Mouse (Mus musculus): Measurements from ENCODE around the gene Tulp4. TPM values are rescaled to one million over a fixed set of nuclear protein-coding genes. Genes with fewer than 3 reads are reported as not detected.

Gene Tulp4
- polyA plus RNA-seq (2015; fragmentation: Nextera tagmentation; extraction: Ambion mirVana) = 33.3 and 62.9 TPM in 2 replicates

DNA sequence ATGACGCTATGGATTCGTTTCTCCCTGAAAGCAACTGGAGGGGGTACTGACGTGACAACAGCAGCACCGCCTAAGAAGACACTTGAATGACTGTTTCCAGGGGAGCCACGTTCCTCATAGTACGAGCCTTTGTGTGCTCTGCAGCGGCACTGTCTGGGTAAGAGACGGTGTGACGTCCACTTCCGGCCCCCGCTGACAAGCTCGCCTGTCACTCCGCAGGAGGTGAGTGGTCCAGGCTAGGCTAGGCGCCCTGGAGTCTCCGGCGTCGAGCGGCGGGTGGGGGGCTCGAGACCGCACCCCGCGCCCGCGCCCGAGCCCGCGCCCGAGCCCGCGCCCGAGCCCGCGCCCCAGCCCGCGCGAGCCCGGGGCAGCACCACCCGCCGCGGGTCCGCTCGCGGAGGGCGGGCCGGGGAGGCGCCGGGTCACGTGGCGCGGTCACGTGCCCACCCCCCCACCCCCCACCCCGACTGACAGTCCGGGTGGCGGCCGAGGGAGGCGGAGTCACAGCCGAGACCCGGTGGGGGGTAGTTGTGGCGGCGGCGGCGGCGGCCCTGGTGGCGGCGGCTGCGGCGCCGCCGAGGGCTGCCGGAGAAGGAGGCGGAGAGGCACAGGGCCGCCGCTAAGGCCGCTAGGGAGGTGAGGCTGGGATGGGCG lies at the start of gene Tulp4:
Gene Tulp4 (plus strand): TSS at position 77 of the 654 bp plus-strand sequence.
- peak within 1 kb of the TSS; percentile 92 for H3K27ac ChIP-seq
- H3K9me3 ChIP-seq (replicated peaks) = no peaks in the 10 kb centered on the region
- H3K36me3 ChIP-seq = no peaks in the 10 kb centered on the region
- H3K4me2 ChIP-seq = peak within 1 kb of the TSS; percentile 74
- peak within 1 kb of the TSS; percentile 65 for H3K4me3 ChIP-seq
- H3K9ac ChIP-seq = peak within 1 kb of the TSS; percentile 80
- 0% methylated on average over 52 of the region's 76 CpGs for WGBS
- H3K4me1 ChIP-seq (replicated peaks) = peaks cover 15% of the 10 kb centered on the region
- no peaks in the 10 kb centered on the region; the same call in 1 of the 2 replicates for H3K27me3 ChIP-seq
- peak; percentile 93 for ATAC-seq (replicated peaks; ENCODE audit: insufficient number of reproducible peaks, insufficient read depth, low FRiP score, low read depth)

DNA sequence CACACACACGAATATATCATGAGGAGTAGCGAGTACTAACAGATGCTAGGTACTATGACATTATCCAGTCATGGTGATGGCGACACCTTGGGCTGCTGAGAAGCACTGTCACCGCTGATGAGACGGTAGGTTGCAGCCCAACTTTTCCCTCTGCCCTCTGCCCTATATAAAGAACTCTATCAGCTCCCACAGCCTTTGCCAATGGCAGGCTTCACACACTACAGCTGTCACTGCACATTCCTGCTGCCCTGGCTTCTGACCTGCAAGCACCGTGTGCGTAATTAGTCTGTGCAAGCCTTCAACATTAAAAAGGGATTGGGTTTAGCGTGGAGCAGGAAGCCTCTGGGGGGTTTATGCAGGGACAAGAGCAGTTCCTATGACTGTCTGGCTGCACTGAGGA lies 43.4 kb upstream of the Tulp4 start:
- WGBS = 47% methylated on average over 8 of the region's 8 CpGs
- ATAC-seq (replicated peaks; ENCODE audit: insufficient number of reproducible peaks, insufficient read depth, low FRiP score, low read depth) = peak; percentile 73
- H3K27me3 ChIP-seq = no peaks in the 10 kb centered on the region
- H3K27ac ChIP-seq = no peak overlapping the region
- H3K4me1 ChIP-seq (replicated peaks) = no peaks in the 10 kb centered on the region; the same call in 1 of the 2 replicates
- H3K4me3 ChIP-seq = no peak overlapping the region
- H3K9ac ChIP-seq = no peak overlapping the region
- no peaks in the 10 kb centered on the region for H3K9me3 ChIP-seq (replicated peaks)
- peaks cover 24% of the 10 kb centered on the region for H3K36me3 ChIP-seq
- no peak overlapping the region for H3K4me2 ChIP-seq

DNA sequence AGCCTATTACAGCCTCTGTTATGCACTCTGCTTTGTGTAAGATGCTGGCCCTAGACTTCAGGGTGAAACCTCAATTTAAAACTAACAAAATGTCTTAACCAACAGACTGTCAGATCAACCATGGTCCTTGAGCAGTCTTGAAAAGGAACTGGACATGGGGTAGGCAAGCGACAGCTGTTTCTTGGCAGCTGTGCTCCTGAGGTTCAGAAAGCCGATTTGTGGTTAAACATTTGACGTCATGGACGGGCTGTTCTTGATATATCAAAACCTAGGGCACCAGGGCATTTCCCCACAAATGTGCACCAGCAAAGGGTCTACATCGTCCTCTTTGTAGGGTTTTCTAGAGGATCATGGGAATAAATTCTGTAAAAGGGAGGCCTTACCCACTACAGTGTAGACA lies 42.7 kb upstream of the Tulp4 start:
- no peaks in the 10 kb centered on the region; the same call in 1 of the 2 replicates for H3K4me1 ChIP-seq (replicated peaks)
- H3K36me3 ChIP-seq = peaks cover 24% of the 10 kb centered on the region
- H3K27me3 ChIP-seq = no peaks in the 10 kb centered on the region
- H3K27ac ChIP-seq = no peak overlapping the region
- H3K4me2 ChIP-seq = no peak overlapping the region
- H3K9me3 ChIP-seq (replicated peaks) = no peaks in the 10 kb centered on the region
- WGBS = 84% methylated on average over 5 of the region's 5 CpGs
- no peak overlapping the region for H3K4me3 ChIP-seq
- no peak overlapping the region for H3K9ac ChIP-seq
- no peak for ATAC-seq (replicated peaks; ENCODE audit: insufficient number of reproducible peaks, insufficient read depth, low FRiP score, low read depth)

- 86% methylated on average over 2 of the region's 2 CpGs for WGBS
- ATAC-seq (replicated peaks; ENCODE audit: insufficient number of reproducible peaks, insufficient read depth, low FRiP score, low read depth) = no peak
- H3K4me3 ChIP-seq = no peak overlapping the region
- H3K4me1 ChIP-seq (replicated peaks) = no peaks in the 10 kb centered on the region; the same call in 1 of the 2 replicates
- no peak overlapping the region for H3K9ac ChIP-seq
- no peaks in the 10 kb centered on the region for H3K27me3 ChIP-seq
- no peak overlapping the region for H3K4me2 ChIP-seq
- no peaks in the 10 kb centered on the region for H3K9me3 ChIP-seq (replicated peaks)
- H3K27ac ChIP-seq = no peak overlapping the region
- peaks cover 32% of the 10 kb centered on the region for H3K36me3 ChIP-seq
Observed at GRCm38 (mm10) chr17:6066021-6066420, 40.2 kb upstream of the Tulp4 start.

- no peak overlapping the region for H3K27ac ChIP-seq
- H3K9me3 ChIP-seq (replicated peaks) = no peaks in the 10 kb centered on the region
- H3K4me2 ChIP-seq = no peak overlapping the region
- H3K27me3 ChIP-seq = no peaks in the 10 kb centered on the region
- H3K36me3 ChIP-seq = peaks cover 39% of the 10 kb centered on the region
- no peak overlapping the region for H3K4me3 ChIP-seq
- no peak overlapping the region for H3K9ac ChIP-seq
- 80% methylated on average over 7 of the region's 7 CpGs for WGBS
- H3K4me1 ChIP-seq (replicated peaks) = no peaks in the 10 kb centered on the region; the same call in 1 of the 2 replicates
- ATAC-seq (replicated peaks; ENCODE audit: insufficient number of reproducible peaks, insufficient read depth, low FRiP score, low read depth) = no peak
Observed at GRCm38 (mm10) chr17:6067613-6068012, 38.6 kb upstream of the Tulp4 start.

DNA sequence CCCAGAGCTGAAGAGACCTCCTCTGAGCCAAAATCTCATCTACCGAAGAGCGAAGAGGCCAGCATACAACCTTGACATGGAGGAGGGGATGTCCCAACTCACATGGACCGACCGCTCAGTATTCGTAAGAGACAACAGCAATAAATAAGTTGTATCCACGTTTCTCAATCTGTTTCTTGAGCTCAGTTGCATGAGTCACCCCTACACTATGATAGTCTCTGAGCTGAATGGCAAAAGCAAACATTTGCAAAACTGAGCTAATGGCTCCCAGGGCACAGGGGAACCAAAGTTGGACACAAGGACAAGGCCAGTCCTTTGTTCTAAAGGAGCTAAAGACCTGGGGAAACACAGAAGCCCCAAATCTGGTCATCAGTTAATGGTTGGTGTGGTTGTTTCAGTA lies 36.4 kb upstream of the Tulp4 start:
- H3K9me3 ChIP-seq (replicated peaks) = no peaks in the 10 kb centered on the region
- H3K27ac ChIP-seq = no peak overlapping the region
- 89% methylated on average over 6 of the region's 6 CpGs for WGBS
- no peaks in the 10 kb centered on the region for H3K27me3 ChIP-seq
- H3K4me2 ChIP-seq = no peak overlapping the region
- no peak overlapping the region for H3K9ac ChIP-seq
- H3K36me3 ChIP-seq = peaks cover 35% of the 10 kb centered on the region
- no peaks in the 10 kb centered on the region for H3K4me1 ChIP-seq (replicated peaks)
- H3K4me3 ChIP-seq = no peak overlapping the region
- no peak for ATAC-seq (replicated peaks; ENCODE audit: insufficient number of reproducible peaks, insufficient read depth, low FRiP score, low read depth)

GRCm38 (mm10) chr17:6073405-6073804 lies 32.8 kb upstream of the Tulp4 start:
- no peak for ATAC-seq (replicated peaks; ENCODE audit: insufficient number of reproducible peaks, insufficient read depth, low FRiP score, low read depth)
- Histone ChIP-seq H3K36me3 (peaks cover 17% of the 10 kb centered on the region), H3K4me2 (no peak overlapping the region), H3K9ac (no peak overlapping the region), H3K4me1 (replicated peaks) (no peaks in the 10 kb centered on the region), H3K27ac (no peak overlapping the region), H3K9me3 (replicated peaks) (no peaks in the 10 kb centered on the region), H3K4me3 (no peak overlapping the region), H3K27me3 (no peaks in the 10 kb centered on the region)
- WGBS = 71% methylated on average over 7 of the region's 7 CpGs

- H3K27ac ChIP-seq = peak within 1 kb of the TSS; percentile 88
- H3K4me2 ChIP-seq = peak within 1 kb of the TSS; percentile 87
- peak within 1 kb of the TSS; percentile 95 for H3K4me3 ChIP-seq
- WGBS = under 1% methylated on average over 68 of the region's 70 CpGs
- no peaks in the 10 kb centered on the region for H3K27me3 ChIP-seq
- peak; percentile 99 for ATAC-seq (replicated peaks; ENCODE audit: insufficient number of reproducible peaks, insufficient read depth, low FRiP score, low read depth)
- peaks cover 13% of the 10 kb centered on the region for H3K4me1 ChIP-seq (replicated peaks)
- H3K9ac ChIP-seq = peak within 1 kb of the TSS; percentile 94
- H3K36me3 ChIP-seq = peaks cover 3% of the 10 kb centered on the region; the same call in 1 of the 2 replicates
- no peaks in the 10 kb centered on the region for H3K9me3 ChIP-seq (replicated peaks)
Observed at GRCm38 (mm10) chr17:6079287-6080122, 26.7 kb upstream of the Tulp4 start, which contains the start of the genes Serac1 and Gtf2h5. TSS of gene Serac1 (minus strand) at chr17:6079741. TSS of gene Gtf2h5 (plus strand) at chr17:6079786.

DNA sequence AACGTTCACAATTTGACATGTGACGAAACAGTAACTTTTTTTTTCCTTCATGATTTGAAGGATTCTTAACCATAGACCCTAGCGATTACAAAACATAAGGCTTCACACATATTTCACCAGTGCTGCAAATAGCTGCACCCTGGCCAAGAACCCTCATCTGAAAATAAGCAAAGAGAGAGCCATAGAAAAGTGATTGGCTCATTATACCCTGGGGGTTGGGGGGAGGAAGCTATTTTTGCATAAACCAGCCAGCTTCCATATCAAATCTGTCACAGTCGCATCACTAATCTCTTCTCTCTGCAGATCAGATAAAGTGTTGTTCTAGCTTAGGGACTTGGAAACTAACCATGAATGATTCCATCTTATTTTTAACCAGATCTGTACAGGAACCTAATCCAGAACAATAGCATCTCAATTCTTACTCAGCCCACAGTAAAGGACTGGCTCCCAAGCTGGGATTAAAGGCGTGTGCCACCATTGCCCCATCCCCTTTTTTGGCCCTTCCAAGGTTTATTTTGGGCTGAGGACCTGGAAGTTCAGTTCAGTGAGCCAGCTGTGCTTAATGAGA lies 22.8 kb upstream of the Tulp4 start:
- Histone ChIP-seq H3K4me1 (replicated peaks) (peaks cover 13% of the 10 kb centered on the region), H3K27ac (no peak overlapping the region), H3K9me3 (replicated peaks) (no peaks in the 10 kb centered on the region), H3K9ac (no peak overlapping the region), H3K27me3 (no peaks in the 10 kb centered on the region), H3K36me3 (peaks cover 24% of the 10 kb centered on the region), H3K4me3 (no peak overlapping the region), H3K4me2 (no peak overlapping the region)
- 77% methylated on average over 5 of the region's 5 CpGs for WGBS
- no peak for ATAC-seq (replicated peaks; ENCODE audit: insufficient number of reproducible peaks, insufficient read depth, low FRiP score, low read depth)

DNA sequence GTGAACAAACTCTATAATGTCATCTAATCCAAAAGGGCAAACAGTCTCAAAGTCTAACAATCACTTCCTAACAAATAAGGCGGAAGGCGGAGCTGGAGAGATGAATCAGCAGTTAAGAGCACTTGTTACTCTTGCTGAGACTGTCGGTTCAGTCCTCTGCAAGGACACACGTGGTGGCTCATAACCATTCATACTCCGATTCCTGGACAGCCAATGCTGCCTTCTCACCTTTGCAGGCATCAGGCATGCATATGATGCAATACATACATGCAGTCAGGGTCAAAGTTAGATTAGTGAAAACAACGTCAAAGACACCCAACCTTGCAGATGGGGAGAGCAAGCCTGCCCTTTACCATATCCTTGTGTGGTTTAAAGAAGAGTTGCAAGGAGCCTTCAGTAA lies 14.6 kb upstream of the Tulp4 start:
- no peak overlapping the region for H3K4me3 ChIP-seq
- H3K9me3 ChIP-seq (replicated peaks) = no peaks in the 10 kb centered on the region
- no peaks in the 10 kb centered on the region for H3K27me3 ChIP-seq
- ATAC-seq (replicated peaks; ENCODE audit: insufficient number of reproducible peaks, insufficient read depth, low FRiP score, low read depth) = no peak
- 0 out of 2 replicates have a peak, but pooled peaks cover under 1% of the 10 kb centered on the region for H3K36me3 ChIP-seq
- no peak overlapping the region for H3K4me2 ChIP-seq
- 86% methylated on average over 6 of the region's 6 CpGs for WGBS
- no peak overlapping the region for H3K9ac ChIP-seq
- no peaks in the 10 kb centered on the region for H3K4me1 ChIP-seq (replicated peaks)
- no peak overlapping the region for H3K27ac ChIP-seq

DNA sequence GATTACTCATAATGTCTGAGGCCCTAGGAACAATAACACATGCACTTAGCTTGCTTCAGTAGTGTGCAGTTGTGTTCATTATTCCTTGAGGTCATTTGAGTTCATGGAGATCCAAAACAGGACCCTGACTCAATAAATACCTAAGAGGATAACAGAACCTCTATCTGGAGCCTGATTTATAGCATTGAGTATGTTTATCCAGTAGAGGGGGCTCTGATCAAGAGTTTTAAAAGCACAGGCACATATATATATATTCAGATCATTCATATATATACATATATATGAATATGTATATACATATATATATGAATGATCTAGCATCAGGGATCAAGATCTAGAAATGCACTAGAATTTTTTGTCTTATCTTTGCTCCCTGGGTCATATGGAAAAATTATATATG lies 10.7 kb upstream of the Tulp4 start:
- no peak for ATAC-seq (replicated peaks; ENCODE audit: insufficient number of reproducible peaks, insufficient read depth, low FRiP score, low read depth)

More for the DNA sequence above, 10.7 kb upstream of the Tulp4 start:
- H3K27me3 ChIP-seq = no peaks in the 10 kb centered on the region
- no peak overlapping the region for H3K27ac ChIP-seq
- H3K4me3 ChIP-seq = no peak overlapping the region
- H3K4me2 ChIP-seq = no peak overlapping the region
- no peaks in the 10 kb centered on the region for H3K36me3 ChIP-seq
- H3K4me1 ChIP-seq (replicated peaks) = no peaks in the 10 kb centered on the region
- no peaks in the 10 kb centered on the region for H3K9me3 ChIP-seq (replicated peaks)
- no peak overlapping the region for H3K9ac ChIP-seq
